Mouse (Mus musculus) E14TG2a.4 (cell line): Measurements from ENCODE around the gene Ell2.

Source experiments
- H3K27me3 ChIP-seq: 2 replicates; pipeline ENCODE4 v1.6.1; 2014; ENCODE audit warnings: low read length, control low read depth; ENCODE audit not compliant: insufficient read depth
- H3K36me3 ChIP-seq: 2 replicates; pipeline ENCODE4 v1.6.1; 2014; ENCODE audit warnings: low read length, control low read depth; ENCODE audit not compliant: insufficient read depth
- H3K4me1 ChIP-seq: replicated peaks from 2 replicates; pipeline ENCODE4 v1.6.1; 2014; ENCODE audit warnings: low read depth, low read length, control low read depth
- H3K4me3 ChIP-seq: replicated peaks from 2 replicates; pipeline ENCODE4 v1.5.1; 2014; ENCODE audit warnings: mild to moderate bottlenecking, low read length
- H3K9me3 ChIP-seq: 2 replicates; pipeline ENCODE4 v1.6.1; 2014; ENCODE audit warnings: low read length, control low read depth
- CTCF ChIP-seq: conservative IDR thresholded peaks from 2 replicates; pipeline ENCODE4 v1.5.1; 2014; ENCODE audit warnings: low read length
- NANOG ChIP-seq: IDR thresholded peaks from 2 replicates; pipeline ENCODE4 v1.6.1; 2014; ENCODE audit warnings: borderline replicate concordance, low read length, mixed read lengths
- POU5F1 ChIP-seq: IDR thresholded peaks from 2 replicates; pipeline ENCODE4 v1.6.1; 2014; ENCODE audit warnings: low read length, borderline replicate concordance

The Ell2 gene

GRCm38 (mm10) chr13:75750785-75751184 lies 44.2 kb downstream of the Ell2 start:
- Histone ChIP-seq H3K4me1 (peaks cover 6% of the 10 kb centered on the region), H3K36me3 (peaks cover 30% of the 10 kb centered on the region), H3K27me3 (no peaks in the 10 kb centered on the region), H3K4me3 (no peak overlapping the region), H3K9me3 (no peaks in the 10 kb centered on the region)
- TF ChIP-seq NANOG: no peak
- TF ChIP-seq CTCF: no peak
- TF ChIP-seq POU5F1: no peak

GRCm38 (mm10) chr13:75752216-75752938 lies 45.8 kb downstream of the Ell2 start:
- TF ChIP-seq NANOG (no peak), POU5F1 (no peak), CTCF (no peak)
- Histone ChIP-seq H3K9me3 (no peaks in the 10 kb centered on the region), H3K27me3 (no peaks in the 10 kb centered on the region), H3K4me3 (no peak overlapping the region), H3K4me1 (peaks cover 6% of the 10 kb centered on the region), H3K36me3 (peaks cover 39% of the 10 kb centered on the region)

- no peak overlapping the region for H3K4me3 ChIP-seq
- TF ChIP-seq CTCF (no peak), NANOG (no peak), POU5F1 (no peak)
- no peaks in the 10 kb centered on the region for H3K9me3 ChIP-seq
- peaks cover 36% of the 10 kb centered on the region for H3K36me3 ChIP-seq
- peaks cover 6% of the 10 kb centered on the region for H3K4me1 ChIP-seq
- H3K27me3 ChIP-seq: no peaks in the 10 kb centered on the region
Observed at GRCm38 (mm10) chr13:75754398-75754797, 47.8 kb downstream of the Ell2 start.

GRCm38 (mm10) chr13:75760859-75761548 lies 54.4 kb downstream of the Ell2 start:
- Histone ChIP-seq H3K4me3 (no peak overlapping the region), H3K4me1 (peaks cover 16% of the 10 kb centered on the region), H3K27me3 (no peaks in the 10 kb centered on the region), H3K36me3 (peaks cover 30% of the 10 kb centered on the region), H3K9me3 (no peaks in the 10 kb centered on the region)
- no peak for TF ChIP-seq NANOG
- no peak for TF ChIP-seq CTCF
- TF ChIP-seq POU5F1: no peak

- Histone ChIP-seq H3K36me3 (peaks cover 25% of the 10 kb centered on the region), H3K27me3 (no peaks in the 10 kb centered on the region), H3K4me3 (no peak overlapping the region), H3K9me3 (no peaks in the 10 kb centered on the region), H3K4me1 (peaks cover 30% of the 10 kb centered on the region)
- TF ChIP-seq NANOG: no peak
- no peak for TF ChIP-seq CTCF
- no peak for TF ChIP-seq POU5F1
Observed at GRCm38 (mm10) chr13:75762759-75763158, 56.2 kb downstream of the Ell2 start.

- Histone ChIP-seq H3K36me3 (peaks cover 24% of the 10 kb centered on the region), H3K9me3 (no peaks in the 10 kb centered on the region), H3K4me3 (no peak overlapping the region), H3K4me1 (peaks cover 30% of the 10 kb centered on the region), H3K27me3 (no peaks in the 10 kb centered on the region)
- TF ChIP-seq CTCF (no peak), NANOG (no peak), POU5F1 (no peak)
Observed at GRCm38 (mm10) chr13:75763280-75763679, 56.7 kb downstream of the Ell2 start.

DNA sequence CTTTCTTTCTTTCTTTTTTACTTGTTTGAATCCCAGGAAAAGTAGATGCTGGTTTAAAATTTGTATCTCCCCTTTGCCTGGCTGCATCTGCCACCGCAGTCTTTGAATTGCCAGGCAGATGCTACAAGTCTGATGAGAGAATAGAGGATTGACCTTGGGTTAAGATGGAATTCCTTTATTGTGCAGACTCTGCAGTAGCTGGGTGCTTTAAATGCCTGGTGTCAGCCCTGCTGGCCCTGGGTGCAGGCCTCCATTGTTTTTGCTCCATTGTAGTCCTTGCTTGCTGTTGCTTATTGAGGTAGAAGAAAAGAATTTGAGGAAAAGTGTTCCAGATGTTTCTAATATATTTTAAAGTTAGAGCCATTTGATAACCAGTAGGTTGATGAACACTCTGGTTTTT lies 59.2 kb downstream of the Ell2 start:
- Histone ChIP-seq H3K27me3 (no peaks in the 10 kb centered on the region), H3K4me1 (peaks cover 30% of the 10 kb centered on the region), H3K36me3 (peaks cover 43% of the 10 kb centered on the region), H3K9me3 (no peaks in the 10 kb centered on the region), H3K4me3 (no peak overlapping the region)
- TF ChIP-seq POU5F1 (no peak), CTCF (no peak), NANOG (no peak)

GRCm38 (mm10) chr13:75766238-75766637 lies 59.7 kb downstream of the Ell2 start:
- H3K27me3 ChIP-seq: no peaks in the 10 kb centered on the region
- no peak overlapping the region for H3K4me3 ChIP-seq
- peaks cover 30% of the 10 kb centered on the region for H3K4me1 ChIP-seq
- peaks cover 43% of the 10 kb centered on the region for H3K36me3 ChIP-seq
- TF ChIP-seq NANOG (no peak), CTCF (no peak), POU5F1 (no peak)
- no peaks in the 10 kb centered on the region for H3K9me3 ChIP-seq

DNA sequence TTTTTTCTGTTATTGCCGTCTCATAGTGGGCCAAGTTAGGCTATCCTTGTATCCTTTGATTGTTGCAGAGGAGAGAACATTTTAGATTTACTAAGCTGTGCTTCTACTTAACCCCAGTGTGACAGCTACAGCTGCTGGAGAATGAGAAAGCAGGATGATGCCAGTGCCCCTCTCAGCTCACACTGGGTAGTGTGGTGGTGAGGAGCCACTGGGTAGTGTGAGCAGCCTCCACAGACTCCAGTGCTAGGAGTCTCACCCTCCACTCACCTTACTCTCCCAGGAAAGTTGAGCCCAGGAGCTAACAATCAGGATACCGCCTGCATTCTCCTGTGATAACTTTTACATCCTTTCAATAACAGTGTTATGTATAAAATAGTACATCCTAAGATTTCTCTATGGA lies 60.4 kb downstream of the Ell2 start:
- Histone ChIP-seq H3K4me3 (no peak overlapping the region), H3K36me3 (peaks cover 44% of the 10 kb centered on the region), H3K4me1 (peaks cover 30% of the 10 kb centered on the region), H3K27me3 (no peaks in the 10 kb centered on the region), H3K9me3 (no peaks in the 10 kb centered on the region)
- no peak for TF ChIP-seq NANOG
- TF ChIP-seq CTCF: no peak
- TF ChIP-seq POU5F1: no peak
